Mouse (Mus musculus) MN1 (cell line): ENCODE measurements around the gene Smox.

Experiments used
- DNase-seq: peaks from one replicate; pipeline ENCODE4 v3.0.0-alpha.2; 2016; ENCODE audit warnings: low spot score

The Smox gene

GRCm38 (mm10) chr2:131552736-131553400 lies 61.6 kb downstream of the Smox start:
- DNase-seq: no peak

DNA sequence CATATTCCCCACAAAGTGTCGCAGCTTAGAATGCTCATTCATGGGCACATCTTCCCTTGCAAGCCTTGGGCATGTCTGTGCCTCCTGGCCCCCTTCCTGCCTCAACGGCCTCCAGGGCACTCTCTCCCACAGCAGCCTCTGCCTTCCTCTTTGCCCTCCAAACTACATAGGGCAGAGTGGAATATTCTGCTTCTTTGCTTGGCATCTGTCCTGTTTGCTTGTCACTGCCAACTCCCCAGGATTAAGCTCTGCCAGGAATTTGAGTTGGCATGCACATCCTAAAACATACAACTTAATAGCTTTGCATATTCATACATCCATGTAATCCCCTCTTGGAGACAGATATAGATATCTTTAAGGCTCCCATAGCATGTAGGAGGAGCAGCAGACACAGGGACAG lies 66.6 kb downstream of the Smox start:
- DNase-seq: no peak

- no peak for DNase-seq
Measured at GRCm38 (mm10) chr2:131560205-131560919, 69.1 kb downstream of the Smox start.

- DNase-seq: no peak
Measured at GRCm38 (mm10) chr2:131561344-131561870, 70.1 kb downstream of the Smox start.

- DNase-seq: no peak
Measured at GRCm38 (mm10) chr2:131561891-131562585, 70.7 kb downstream of the Smox start, which contains the start of gene Adra1d. TSS of gene Adra1d (minus strand) at chr2:131562283.

DNA sequence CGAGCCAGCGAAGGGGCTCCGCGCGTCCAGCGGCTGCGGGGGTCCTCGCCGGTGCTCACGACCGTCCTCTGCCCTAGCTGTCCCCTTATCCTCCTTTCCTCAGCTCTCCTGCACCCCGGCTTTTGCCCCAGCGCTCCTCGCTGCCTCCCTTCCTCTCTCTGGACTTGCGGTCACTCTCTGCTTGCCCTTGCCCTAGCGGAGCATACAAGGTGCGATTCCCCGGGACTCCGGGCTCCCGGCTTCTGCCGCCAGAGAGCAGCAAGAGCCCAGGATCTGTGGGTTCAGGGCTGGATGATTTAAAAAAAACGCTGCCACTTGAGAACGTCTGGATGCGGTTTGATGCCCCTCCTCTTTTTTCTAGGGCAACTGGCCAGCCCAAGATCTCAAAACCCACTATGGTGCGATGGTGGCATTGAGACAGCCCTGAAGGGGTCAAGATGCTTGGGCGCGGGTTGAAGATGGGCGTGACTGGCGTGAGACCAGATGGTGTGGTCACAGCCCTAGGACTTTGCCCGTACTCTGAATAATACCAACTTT lies 71.4 kb downstream of the Smox start:
- DNase-seq: no peak
